Mouse (Mus musculus) heart, postnatal 10 days (tissue): Measurements from ENCODE around the gene Nsmf. TPM values are rescaled to one million over a fixed set of nuclear protein-coding genes. Genes with fewer than 3 reads are reported as not detected.

Experiments
- DNase-seq, 2 experiments: peaks; one replicate each; pipeline ENCODE4 v3.0.0; 2021
- intact Hi-C: fragments of 180-260 bp; cut with DNase I; formaldehyde crosslinking; loops from one replicate; pipeline ENCODE4 v1.15.1; 2025
- total RNA-seq, 2 experiments: library from RNA; stranded (reverse); gene quantifications; 2 replicates each; pipeline ENCODE4 v1.2.3; 2021

Nsmf gene
- 10 to 100 TPM; 37.5 to 39.1 TPM for total RNA-seq

- peak; percentile 92 for DNase-seq
- intact Hi-C loops: no loop called here
Observed at GRCm38 (mm10) chr2:25054221-25055067, at the start of gene Nsmf. Gene Nsmf, plus strand, starts transcription at chr2:25054355.

- no peak for DNase-seq
- intact Hi-C loops: loop anchor here (5.0 kb wide), 1 partner anchor 154 kb away; no protein-coding TSS in a partner anchor
Observed at GRCm38 (mm10) chr2:25006767-25007166, 47.4 kb upstream of the Nsmf start.

- intact Hi-C loops: loop anchor here (5.0 kb wide), 1 partner anchor 156 kb away; no protein-coding TSS in a partner anchor
- no peak for DNase-seq
Observed at GRCm38 (mm10) chr2:25008250-25008649, 45.9 kb upstream of the Nsmf start.

- intact Hi-C loops: no loop called here
- no peak for DNase-seq
Observed at GRCm38 (mm10) chr2:25022678-25023077, 31.5 kb upstream of the Nsmf start.

GRCm38 (mm10) chr2:25025109-25025508 lies 29.0 kb upstream of the Nsmf start:
- intact Hi-C loops: no loop called here
- no peak for DNase-seq

GRCm38 (mm10) chr2:25034994-25035393 lies 19.2 kb upstream of the Nsmf start:
- intact Hi-C loops: no loop called here

GRCm38 (mm10) chr2:25040089-25040488 lies 14.1 kb upstream of the Nsmf start:
- intact Hi-C loops: no loop called here

More at GRCm38 (mm10) chr2:25034994-25035393, 19.2 kb upstream of the Nsmf start:
- DNase-seq: no peak

GRCm38 (mm10) chr2:25050921-25051320 lies 3.2 kb upstream of the Nsmf start:
- DNase-seq: no peak
- intact Hi-C loops: no loop called here

More at GRCm38 (mm10) chr2:25040089-25040488, 14.1 kb upstream of the Nsmf start:
- no peak for DNase-seq

- intact Hi-C loops: no loop called here
- no peak for DNase-seq
Observed at GRCm38 (mm10) chr2:25051450-25051849, 2.7 kb upstream of the Nsmf start.

GRCm38 (mm10) chr2:25053101-25053500 lies 1.1 kb upstream of the Nsmf start:
- intact Hi-C loops: no loop called here
- DNase-seq: no peak

- peak; percentile 14 to 28 for DNase-seq
- intact Hi-C loops: no loop called here
Observed at GRCm38 (mm10) chr2:25055068-25055405, 882 bp downstream of the Nsmf start.

- intact Hi-C loops: no loop called here
- no peak for DNase-seq
Observed at GRCm38 (mm10) chr2:25055409-25056155, 1.4 kb downstream of the Nsmf start.

GRCm38 (mm10) chr2:25058926-25059325 lies 4.8 kb downstream of the Nsmf start:
- no peak for DNase-seq
- intact Hi-C loops: no loop called here

- no peak for DNase-seq
- intact Hi-C loops: no loop called here
Observed at GRCm38 (mm10) chr2:25063523-25063922, 9.4 kb downstream of the Nsmf start.

- no peak for DNase-seq
- intact Hi-C loops: no loop called here
Observed at GRCm38 (mm10) chr2:25064285-25064684, 10.1 kb downstream of the Nsmf start.

GRCm38 (mm10) chr2:25065537-25065936 lies 11.4 kb downstream of the Nsmf start:
- DNase-seq: no peak
- intact Hi-C loops: no loop called here

- intact Hi-C loops: no loop called here
- no peak for DNase-seq
Observed at GRCm38 (mm10) chr2:25066552-25066951, 12.4 kb downstream of the Nsmf start.

- DNase-seq: no peak
- intact Hi-C loops: no loop called here
Observed at GRCm38 (mm10) chr2:25069537-25069936, 15.4 kb downstream of the Nsmf start.

GRCm38 (mm10) chr2:25072398-25072797 lies 18.2 kb downstream of the Nsmf start:
- intact Hi-C loops: no loop called here
- no peak for DNase-seq

- peak; percentile 27 to 46 for DNase-seq
- intact Hi-C loops: no loop called here
Observed at GRCm38 (mm10) chr2:25075506-25075905, 21.4 kb downstream of the Nsmf start.

GRCm38 (mm10) chr2:25078967-25079366 lies 24.8 kb downstream of the Nsmf start:
- DNase-seq: no peak
- intact Hi-C loops: no loop called here

GRCm38 (mm10) chr2:25080076-25080475 lies 25.9 kb downstream of the Nsmf start, which contains the start of gene Entpd8:
Gene Entpd8, plus strand, starts transcription at chr2:25080304.
- DNase-seq: no peak
- intact Hi-C loops: no loop called here
